Mouse (Mus musculus) liver, embryonic 14.5 days (tissue): ENCODE measurements around the gene Mrgpra6.

Experiments
- CTCF ChIP-seq: IDR thresholded peaks from 2 replicates; pipeline ENCODE4 v1.5.1; 2016; ENCODE audit warnings: antibody characterized with exemption, low read depth, control low read depth
- EP300 ChIP-seq: IDR thresholded peaks from 2 replicates; pipeline ENCODE4 v1.6.1; 2016; ENCODE audit warnings: antibody characterized with exemption, low read depth

DNA sequence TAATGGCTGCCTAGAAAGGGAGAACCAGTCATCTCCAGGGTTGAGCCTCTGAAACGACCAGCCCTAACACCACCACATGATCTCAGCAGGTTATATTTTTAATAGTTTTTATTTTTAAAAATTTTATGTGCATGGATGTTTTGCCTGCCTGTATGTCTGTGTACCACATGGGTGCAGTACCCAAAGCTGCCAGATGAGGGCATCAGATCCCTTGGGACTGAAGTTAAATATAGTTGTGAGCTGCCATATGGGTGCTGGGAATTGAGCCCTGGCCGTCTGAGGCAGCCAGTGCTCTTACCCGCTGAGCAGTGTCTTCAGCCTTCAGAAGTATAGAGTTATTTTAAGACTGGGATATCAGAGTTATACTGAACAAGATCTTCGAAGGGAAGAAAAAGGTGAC, 49.3 kb downstream of the Mrgpra6 start:
- TF ChIP-seq EP300 (no peak), CTCF (peak; percentile 53)
